Mouse (Mus musculus) cerebellum, postnatal 25 days (tissue): ENCODE measurements around the gene Ddx24.

Experiments
- DNase-seq, 2 experiments: peaks; one replicate each; pipeline ENCODE4 v3.0.0; 2021; ENCODE audit warnings: mixed read lengths in 2 of 2

Gene Ddx24

DNA sequence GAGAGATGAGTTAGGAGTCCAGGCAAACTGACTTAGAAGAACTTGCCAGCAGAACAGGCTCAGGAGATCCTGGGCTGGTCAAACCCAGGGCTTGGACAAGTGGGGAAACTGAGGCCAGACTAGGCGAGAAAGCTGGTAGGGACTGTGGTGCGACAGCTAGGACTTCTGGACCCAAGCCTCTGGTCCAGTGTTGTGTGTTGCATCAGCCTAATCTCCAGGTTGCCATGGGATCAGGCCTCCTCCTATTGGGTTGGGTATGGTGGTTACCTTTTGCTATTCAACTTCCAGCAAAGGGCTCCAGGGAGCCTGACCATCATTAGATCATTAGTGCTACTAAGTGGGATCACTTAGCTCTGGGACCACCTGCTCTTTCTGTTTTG, 36.3 kb downstream of the Ddx24 start:
- no peak for DNase-seq

DNA sequence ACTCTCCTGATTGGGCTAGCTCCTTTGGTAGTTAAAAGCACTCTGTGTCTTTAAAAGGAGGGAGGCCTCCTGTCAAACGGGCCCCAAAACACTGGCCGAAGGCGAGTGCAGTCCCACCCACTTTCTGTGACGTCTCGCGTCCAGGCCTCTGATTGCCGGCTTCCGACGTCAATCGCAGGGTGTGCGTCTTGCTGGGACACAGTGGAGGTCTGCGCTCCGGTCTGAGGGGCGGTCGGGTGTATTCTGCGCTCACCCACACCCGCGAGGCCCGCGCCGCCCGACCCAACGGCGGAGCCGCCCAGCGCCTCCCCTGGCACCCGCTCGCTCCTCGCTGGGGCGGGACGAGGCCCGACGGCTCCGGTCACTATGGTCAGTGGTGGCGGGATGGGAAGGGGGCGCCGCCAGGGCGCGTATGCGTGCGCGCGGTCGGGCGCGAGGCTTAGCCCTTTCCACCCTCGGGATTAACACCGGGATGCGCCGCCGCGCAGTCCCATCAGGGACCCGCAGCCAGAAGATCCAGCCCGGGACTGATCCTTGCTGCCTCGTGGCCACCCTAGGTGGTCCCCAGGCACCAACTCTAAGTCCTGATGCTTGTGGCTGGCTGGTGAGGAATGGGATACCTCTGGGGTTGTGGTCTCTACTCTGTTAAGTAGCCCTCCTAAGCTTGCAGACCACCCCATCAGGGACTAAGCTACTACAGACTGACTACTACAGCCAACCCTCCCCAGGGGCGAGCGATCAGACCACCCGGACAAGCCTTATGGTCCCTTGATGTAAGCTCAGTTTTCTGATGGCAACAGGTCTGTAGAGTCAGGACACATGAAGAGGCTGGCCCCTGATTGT, 36.9 kb downstream of the Ddx24 start, which contains the start of gene Otub2:
Gene Otub2, plus strand, starts transcription at position 178 of the 843 bp plus-strand sequence.
- DNase-seq, result peak; percentile 97 to 98

DNA sequence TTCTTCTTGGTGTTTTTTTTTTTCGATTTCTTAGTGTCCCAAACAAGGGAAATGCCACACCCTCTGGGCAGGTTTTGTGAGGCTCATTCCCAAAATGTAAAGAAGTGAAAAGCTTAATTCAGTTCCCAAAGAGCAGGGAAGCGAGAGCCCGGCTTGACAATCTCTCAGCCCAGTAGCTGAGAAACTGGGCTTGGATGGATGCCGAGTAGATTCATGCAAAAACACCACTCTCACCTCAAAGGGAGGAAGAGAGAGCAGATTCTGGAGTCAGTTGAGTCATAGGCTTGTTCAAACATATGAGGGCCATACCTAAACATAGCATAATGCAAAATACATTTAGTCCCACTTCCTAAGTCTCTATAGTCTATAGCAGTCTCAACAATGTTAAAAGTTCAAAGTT, 45.4 kb downstream of the Ddx24 start:
- DNase-seq, result no peak

DNA sequence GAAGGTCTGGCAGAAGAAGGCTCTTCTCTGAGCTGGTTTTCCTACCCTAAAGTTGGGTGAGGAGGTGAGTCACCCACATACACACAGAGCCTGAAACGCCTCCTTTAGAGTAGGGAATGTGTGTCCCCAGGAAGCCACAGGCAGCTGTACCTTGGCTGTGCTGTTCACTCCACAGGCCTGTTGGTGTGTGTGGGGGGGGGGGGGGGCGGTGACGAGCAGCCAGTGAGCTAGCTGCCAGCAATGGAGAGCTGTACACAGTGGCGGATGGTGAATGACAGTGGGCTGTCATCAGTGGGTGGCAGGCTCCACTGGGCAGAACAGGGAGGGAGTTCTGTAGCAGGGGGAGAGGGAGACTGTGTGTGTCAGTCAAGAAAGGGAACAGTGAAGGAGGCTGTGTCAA, 48.9 kb downstream of the Ddx24 start:
- no peak for DNase-seq

DNA sequence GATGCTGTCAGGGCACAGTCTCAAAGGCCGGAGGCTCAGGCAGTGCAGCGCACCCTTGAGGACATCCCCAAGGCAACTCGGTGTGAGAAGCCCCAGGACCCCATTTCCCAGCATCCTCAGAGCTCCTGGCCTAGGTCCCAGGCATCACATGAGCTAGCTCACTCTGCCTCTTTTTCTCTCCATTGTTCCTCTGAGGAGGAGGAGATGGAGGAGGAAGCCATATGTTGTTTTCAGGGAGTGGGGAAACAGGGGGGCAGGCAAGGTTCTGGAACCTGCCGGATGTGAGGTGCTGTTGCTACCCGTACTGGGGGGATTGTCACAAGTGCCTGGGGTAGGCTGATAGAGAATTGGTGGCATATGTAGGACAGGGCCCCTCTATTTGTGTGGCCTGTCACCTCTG, 49.5 kb downstream of the Ddx24 start:
- DNase-seq, result no peak

DNA sequence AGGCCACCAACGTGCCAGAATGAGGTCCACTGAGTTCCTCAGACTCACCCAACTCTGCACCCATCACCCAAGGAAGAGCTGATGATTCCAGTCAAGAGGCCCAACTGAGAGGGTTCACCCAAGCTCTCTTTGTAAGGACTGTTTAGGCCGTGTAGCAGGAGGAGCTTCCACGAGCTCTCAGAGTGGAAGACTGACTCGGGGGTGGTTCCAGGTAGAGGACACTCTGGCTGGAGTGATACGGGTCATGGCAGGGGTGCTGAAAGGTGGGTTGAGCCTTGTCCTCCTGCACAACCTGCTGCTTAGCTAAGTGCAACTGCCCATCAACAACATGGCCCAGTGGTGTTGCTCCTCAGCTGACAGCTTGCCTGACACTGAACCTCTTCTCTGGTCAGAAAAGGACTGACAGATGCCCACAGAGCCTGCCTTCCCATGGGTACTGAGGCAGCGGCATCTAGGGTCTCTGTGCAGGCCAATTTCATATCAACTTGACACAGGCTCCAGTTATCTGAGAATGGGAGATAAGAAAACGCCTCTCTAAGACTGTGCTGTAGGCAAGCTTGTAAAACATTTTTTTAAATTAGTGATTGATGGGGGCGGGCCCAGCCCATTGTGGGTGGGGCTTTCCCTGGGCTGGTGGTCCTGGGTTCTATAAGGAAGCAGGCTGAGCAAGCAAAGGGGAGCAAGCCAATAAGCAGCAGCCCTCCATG, 51.9 kb downstream of the Ddx24 start:
- no peak for DNase-seq

DNA sequence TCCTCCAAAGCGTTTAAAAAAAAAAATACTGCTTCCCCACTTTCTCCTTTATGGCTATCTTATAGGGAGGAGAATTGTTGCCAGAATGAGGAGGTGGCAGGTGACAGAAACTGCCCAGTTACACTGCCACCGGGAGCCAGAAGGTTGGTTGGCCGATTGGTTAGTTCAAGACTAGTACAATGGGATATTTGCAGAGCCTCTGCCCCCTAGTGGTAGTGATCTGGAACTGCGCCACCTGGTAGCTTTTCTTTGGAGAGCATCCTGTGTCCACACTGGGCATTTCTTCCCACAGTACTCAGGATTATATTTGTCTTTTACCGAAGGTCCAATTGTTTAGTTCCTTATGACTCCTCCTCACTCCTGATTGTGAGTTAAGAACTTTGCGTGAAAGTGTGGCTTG, 53.9 kb downstream of the Ddx24 start:
- peak; percentile 56 to 71 for DNase-seq

DNA sequence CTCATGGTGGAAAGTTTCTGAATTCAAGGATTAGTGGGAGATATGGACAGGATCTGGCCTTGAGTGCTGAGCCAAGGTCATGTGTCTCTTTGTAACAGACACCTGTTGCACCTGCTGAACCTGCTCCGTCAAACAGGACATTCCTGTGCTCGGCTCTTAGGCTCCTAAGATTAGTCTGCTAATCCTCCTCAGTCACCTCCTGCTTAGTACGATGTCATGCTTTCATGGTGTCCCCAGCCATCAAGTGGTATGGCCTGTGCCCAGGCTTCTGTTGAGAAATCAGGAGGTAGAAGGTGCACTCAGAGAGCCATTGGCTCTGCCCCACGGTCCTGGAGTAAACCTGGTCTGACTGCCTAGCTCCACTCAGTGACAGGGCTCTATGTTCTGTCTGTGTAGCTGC, 54.8 kb downstream of the Ddx24 start:
- DNase-seq, result no peak

DNA sequence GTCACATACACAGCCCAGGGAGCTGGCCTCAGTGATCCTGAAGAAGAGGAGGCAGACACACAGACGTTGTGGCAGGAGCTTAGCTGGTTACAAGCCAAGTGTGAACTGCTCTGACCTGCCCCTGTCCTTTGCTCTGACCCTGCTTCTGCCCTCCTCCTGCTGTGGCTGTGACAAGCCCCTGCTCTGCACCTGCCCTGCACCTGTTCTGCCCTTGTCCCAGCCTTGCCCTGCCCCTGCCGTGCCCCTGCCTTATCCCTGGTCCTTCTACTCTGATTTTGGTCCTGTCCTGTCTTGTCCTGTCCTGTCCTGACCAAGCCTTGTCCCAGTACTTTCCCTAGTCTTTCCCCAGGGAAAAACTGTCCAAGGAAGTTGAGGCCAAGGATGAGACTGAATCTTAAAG, 56.9 kb downstream of the Ddx24 start:
- DNase-seq, result no peak

DNA sequence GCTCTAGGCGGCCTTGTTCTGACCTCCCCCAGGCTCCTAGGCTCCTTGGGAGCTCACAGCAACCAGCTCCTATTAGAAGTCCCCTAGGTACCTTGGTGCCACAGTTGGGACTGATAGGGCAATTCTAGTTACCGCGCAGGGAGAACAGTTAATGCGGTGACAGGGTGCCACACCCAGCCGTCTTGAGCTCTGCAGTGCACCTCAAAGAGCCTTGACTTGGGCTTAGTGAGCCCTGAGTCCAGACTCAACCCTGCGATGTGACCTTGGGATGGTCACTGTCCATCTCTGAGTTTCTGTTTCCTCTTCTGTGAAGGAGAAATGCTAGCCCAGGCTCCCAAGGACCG, 57.3 kb downstream of the Ddx24 start:
- no peak for DNase-seq

DNA sequence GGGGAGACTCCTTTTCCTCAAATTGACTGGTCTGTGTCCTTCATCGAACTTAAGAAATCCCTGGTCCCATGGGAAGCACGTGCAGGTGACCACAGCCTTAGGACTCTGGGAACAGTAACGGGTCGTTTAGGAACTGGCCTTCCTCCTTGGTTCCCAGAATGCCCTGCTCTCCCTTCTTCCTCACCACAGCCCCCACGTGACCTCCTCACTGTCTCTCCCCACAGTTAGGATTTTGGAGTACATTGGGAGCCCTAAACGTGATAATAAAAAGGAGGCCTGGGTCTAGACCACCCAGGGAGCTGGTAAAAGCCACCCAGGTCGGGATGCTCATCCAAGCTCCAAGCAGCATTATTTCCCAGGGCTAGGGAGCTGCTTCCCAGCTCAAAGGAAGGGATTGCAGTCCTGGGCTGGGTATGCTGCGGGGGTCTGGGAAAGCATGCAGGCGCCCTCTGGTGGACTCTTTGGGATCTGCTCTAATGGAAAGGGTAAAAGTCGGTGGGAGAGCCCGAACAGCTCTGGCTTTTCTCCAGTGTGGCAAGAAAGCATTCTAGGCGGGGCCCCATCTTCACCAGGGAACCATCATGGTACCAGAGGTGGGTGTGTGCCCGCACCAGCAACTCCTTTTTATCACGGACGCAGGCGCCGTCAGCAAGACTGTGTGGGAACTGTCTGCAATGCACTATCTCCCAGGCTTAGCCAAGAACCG, 57.9 kb downstream of the Ddx24 start:
- peak; percentile 67 to 80 for DNase-seq

DNA sequence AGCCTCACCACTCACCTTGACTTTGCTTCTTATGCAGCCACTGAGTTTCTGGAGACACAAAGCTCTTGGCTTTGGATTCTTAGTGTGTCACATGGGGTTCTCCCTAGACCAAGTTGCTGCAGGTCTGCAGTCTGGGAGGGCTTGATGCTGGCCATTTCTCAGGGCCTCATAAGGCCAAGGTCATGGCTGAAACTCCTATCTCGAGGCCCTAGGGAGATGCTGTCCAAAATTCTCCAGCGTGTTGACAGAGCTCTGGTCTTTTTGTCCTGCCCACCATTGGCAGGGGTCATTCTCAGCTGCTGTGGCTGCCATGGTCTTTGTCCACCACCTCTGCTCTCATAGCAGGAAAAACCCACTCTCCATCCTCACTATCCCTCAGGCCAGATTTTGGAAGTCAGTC, 58.5 kb downstream of the Ddx24 start:
- DNase-seq, result no peak

DNA sequence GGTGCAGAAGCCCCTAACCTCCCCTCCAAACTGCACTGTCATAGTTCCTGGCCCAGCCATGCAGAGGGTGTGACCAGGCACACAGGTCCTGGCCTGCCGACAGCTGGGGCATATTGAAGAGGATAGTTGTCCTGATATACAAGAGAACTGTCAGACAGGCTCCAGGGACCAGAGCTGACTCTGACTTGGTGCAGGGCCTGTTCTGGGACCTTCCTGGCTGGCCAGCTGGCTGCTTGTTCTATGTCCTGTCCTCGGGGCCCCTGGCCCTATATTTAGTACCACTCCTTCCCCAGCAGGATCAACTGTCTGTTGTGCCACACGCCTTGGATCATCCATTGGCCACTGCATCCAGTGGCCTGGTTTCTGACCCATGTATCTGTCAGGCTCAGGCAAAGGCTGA, 63.3 kb downstream of the Ddx24 start:
- no peak for DNase-seq

DNA sequence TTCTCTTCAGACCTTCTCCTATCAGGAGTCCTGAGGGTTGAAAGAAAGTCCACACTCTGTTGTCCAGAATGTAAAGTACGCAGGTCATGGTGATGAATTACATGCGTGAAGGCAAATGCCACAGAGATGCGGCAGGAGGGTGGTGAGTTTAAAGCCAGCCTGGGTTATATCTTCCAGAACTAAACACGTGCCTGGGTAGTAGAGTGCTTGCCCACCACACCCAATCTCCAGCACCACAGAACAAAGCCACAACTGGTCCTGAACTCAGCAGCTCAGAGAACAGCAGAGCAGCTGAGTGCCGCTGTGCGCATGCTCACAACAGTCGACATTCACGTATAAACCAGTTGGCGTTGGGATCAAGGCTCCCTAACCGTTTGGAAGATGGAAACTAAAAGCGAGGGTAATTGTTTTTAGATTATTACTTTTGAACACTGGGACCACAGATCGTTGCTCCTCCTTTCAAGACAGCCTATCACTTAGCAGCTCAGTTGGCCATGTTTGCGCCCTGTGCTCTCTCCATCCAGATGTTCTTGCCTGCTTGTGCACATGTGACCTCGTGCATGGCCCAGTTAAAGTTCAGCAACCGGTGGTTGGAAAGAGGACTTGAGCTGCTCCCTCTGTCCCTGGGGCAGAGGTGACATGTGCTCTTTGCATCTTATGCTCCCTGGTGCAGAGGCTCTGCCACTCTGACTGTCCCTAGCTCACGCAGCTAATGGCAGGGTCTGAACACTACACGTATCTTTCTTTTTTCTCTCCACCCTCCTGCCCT, 63.9 kb downstream of the Ddx24 start:
- no peak for DNase-seq

DNA sequence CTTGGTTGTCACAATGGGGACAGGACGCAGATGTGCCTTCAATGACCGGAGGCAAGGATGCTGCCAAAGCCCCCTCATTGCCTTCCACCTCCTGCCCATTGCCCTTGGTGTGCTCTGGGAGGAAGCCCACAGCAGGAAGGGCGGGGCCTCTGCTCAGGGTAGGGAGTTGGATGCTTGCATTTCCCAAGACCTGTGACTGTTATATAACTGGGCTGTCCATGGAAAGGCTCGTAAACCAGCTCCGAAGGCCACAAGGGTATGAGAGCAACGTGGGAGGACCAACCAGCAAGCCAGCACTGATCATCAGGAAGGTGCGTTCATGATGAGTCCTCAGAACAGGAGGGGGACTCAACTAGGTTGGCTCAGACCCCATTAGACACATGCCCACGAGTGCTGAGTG, 64.8 kb downstream of the Ddx24 start:
- no peak for DNase-seq

DNA sequence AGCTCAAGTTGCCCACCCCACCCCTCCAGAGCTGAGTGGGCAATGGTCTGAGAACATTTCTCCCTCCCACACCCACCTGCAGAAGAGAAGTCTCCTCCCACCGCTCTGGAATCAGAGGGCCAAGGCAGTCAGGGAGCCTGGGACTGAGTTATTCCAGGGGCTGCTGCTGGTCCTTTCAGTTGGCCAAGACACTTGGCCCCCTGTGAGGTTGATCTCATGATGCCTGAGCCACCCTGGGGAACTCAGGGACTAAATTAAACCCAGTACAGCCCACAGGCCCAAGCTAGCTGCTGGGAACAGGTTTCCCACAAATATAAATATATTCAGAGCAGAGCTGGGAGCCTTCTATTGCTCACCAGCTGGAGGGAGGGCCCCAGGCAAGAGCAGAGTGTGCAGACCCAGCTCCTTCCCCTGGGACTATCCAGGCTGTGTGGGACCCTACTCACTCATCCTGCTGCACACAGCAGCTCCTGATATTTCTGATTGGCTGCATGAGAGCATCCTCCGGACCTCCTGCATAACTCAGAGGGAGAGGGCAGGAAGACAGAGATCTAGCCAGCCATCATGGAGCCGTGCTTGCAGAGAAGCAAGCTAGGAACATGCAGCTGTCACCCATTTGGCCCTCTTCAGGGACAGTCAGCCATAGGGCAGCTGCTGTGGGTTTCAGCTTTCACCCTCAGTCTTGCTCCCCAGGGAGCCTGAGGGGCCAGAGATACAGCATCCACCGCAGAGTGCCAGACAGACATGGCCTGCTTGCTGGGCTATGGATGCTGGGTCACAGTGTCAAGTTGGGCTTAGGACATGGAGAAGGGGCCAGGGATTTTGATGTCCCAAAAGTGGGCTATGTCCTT, 66.5 kb downstream of the Ddx24 start:
- no peak for DNase-seq

DNA sequence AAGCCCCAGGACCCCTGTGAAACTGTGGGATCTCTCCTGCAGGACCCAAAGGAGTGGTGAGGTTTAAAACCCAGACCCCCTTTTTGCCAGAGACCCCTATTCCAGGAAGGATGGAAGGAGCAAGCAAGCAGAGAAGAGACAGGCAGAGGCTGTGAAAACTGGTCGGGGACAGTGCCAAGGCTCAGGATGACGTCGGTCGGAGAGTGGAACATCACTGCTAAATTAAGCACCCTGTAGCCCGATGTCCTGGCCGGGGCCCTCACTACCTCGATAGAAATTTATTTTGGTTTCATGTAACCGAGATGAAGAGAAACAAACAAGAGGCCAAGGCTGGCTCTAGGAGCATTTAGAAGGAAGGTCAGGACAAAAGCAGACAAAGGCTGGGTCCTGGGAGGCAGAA, 67.4 kb downstream of the Ddx24 start:
- DNase-seq, result no peak
